Mouse (Mus musculus) urinary bladder, postnatal 25 days (tissue): ENCODE data around the gene Fam186b.
"Not testable (repeated sequence)": the region's sequence is repeated elsewhere in the genome, so short reads cannot be mapped to it uniquely, and the experiment has no call there.

Experiments used
- DNase-seq: peaks from one replicate; pipeline ENCODE4 v3.0.0; 2022; ENCODE audit warnings: low spot score

The Fam186b gene

GRCm38 (mm10) chr15:99259167-99259729 is 36.4 kb downstream of the Fam186b start:
- DNase-seq: no peak

DNA sequence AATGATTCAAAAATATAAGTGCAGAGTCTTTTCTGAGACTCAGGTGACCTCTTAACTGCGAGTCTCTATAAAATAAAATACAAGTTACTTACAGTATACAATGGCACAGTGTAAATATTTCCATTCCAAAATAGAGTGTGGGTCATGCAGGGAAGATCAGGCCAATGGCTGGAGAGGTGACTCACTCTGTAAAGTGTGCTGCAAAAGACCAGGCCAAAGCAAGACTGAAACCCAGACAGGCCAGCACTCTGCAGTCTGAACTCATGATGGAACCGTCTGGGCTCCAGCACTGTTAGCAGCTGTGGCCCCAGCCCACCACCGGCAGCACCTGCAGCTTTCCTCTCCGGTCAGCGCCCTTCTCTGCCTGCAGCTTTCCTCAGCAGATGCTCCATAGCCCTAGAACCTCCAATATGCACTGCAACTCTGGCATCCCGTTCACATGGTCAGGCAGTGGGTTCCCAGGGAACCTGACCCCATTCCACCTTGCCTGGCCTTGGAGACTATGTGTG is 40.4 kb downstream of the Fam186b start:
- DNase-seq: no peak

DNA sequence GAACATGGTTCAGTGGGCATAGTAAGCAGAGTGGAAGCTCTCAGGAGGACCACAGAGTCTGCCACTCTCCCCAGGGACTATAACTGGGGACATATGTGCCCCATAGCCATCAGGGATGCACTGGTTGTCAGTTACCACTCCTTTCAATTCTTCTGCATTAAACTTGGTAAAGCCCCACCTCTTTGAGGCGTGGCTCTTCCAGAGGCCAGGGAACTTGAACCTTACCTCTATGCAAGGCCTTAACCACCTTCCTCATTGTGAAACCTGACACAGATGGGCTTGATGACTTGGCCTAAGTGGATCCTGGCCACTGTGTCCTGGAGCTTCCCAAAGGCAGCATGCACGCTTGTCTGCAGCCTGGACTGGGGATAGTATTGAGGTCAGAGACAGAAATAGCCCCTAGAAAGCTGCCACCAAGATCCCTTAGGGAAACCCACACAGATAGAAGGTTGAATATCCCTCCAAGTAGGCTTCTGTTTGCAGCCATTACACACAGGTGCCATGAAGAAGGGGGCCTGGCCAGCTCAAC is 41.1 kb downstream of the Fam186b start:
- no peak for DNase-seq

DNA sequence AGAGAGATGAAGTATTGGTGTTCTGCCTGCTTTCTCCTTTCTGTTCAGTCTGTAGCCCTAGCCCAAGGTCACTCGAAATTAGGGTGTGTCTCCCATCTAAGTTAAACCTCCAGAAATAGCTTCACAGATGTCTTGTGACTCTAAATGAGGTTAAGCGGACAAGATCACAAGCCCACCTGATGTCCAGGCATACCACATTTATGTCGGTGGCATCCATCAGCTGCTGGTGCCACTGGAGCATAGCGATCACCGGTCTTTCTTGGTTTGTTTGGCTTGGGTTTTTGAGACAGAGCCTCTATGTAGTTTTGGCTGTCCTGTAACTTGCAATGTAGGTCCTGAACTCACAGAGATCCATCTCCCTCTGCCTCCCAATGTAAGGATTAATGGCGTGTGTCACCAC is 41.9 kb downstream of the Fam186b start:
- no peak for DNase-seq

GRCm38 (mm10) chr15:99253175-99253479 is 42.6 kb downstream of the Fam186b start:
- not testable (repeated sequence) for DNase-seq

- DNase-seq: no peak
These were observed 43.1 kb downstream of the Fam186b start for GRCm38 (mm10) chr15:99252381-99253174.

GRCm38 (mm10) chr15:99251626-99252380 is 43.9 kb downstream of the Fam186b start, which contains the start of gene Mcrs1:
TSS of gene Mcrs1 (minus strand) at chr15:99251961.
- DNase-seq: peak; percentile 94

DNA sequence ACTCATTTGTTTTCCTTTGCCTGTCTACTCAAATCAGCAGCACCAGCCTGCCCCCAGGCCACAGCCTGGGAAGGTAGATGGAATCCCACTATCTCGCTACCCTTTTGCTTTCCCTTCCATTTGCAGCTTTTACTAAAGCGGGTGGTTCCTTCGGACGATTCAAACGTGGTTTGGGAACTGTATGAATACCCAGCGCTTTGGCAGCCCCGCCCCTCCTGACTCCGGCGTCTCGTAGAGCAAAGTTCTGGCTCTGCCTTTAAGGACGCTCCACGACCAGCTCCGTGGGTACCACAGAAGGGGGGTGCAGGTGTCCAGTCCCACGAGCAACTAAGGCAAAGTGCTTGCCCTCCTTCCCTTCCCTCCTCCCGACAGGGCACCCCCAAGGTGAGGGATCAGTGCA is 44.6 kb downstream of the Fam186b start:
- DNase-seq: not testable (repeated sequence)

- DNase-seq: no peak
These were observed 45.8 kb downstream of the Fam186b start for GRCm38 (mm10) chr15:99249938-99250337.

GRCm38 (mm10) chr15:99248972-99249371 is 46.7 kb downstream of the Fam186b start:
- DNase-seq: no peak

GRCm38 (mm10) chr15:99246736-99247135 is 49.0 kb downstream of the Fam186b start:
- DNase-seq: not testable (repeated sequence)

DNA sequence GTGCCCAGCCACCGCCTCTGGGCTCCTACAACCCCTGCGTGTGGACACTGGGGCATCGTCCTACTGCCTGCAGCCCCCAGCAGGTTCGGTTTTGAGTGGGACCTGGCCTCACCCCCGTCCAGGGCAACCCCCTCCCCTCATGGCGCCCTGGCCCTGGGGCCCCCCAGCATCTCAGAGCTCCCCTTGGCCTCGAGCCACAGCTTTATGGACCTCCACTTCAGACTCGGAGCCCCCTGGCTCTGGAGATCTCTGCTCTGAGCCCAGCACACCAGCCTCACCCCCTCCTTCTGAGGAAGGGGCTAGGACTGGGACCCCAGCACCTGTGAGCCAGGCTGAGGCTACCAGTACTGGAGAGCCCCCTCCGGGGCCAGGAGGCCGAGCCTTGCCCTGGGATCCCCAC is 53.6 kb downstream of the Fam186b start:
- DNase-seq: no peak

GRCm38 (mm10) chr15:99241249-99241648 is 54.4 kb downstream of the Fam186b start:
- DNase-seq: no peak

DNA sequence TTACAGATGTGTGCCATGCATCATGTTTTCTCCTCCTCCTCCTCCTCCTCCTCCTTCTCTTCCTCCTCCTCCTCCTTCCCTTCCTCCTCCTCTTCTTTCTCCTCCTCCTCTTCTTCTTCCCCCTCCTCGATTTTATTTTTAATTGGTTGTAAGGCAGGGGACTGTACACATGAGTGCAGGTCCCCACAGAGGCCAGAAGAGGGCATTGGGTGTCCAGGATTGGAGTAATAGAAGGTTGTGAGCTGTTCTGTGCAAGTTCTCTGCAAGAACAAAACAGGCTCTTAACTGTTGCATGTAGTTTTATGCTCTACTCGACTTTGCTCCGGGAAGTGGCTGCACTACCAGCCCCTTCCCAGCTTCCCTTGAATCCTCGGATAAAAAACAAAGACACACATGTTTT is 55.6 kb downstream of the Fam186b start:
- DNase-seq: no peak

DNA sequence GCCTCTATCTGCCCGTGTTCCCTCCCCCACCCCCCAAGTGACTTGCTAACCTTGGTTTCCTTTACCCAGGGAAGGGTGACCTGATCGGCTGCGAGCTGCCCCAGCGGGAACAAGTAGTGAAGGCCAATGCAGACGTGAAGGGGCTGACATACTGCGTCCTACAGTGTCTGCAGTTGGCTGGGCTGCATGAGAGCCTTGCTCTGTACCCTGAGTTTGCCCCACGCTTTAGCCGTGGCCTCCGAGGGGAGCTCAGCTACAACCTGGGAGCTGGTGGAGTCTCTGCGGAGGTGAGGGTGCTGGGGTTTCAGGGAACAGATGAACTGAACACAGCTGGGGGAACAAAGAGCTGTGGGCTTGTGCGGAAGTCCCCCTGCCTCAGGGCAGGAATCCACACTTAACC is 57.7 kb downstream of the Fam186b start:
- no peak for DNase-seq

GRCm38 (mm10) chr15:99234326-99235010 is 61.2 kb downstream of the Fam186b start:
- no peak for DNase-seq

GRCm38 (mm10) chr15:99233719-99234118 is 62.0 kb downstream of the Fam186b start:
- DNase-seq: no peak

DNA sequence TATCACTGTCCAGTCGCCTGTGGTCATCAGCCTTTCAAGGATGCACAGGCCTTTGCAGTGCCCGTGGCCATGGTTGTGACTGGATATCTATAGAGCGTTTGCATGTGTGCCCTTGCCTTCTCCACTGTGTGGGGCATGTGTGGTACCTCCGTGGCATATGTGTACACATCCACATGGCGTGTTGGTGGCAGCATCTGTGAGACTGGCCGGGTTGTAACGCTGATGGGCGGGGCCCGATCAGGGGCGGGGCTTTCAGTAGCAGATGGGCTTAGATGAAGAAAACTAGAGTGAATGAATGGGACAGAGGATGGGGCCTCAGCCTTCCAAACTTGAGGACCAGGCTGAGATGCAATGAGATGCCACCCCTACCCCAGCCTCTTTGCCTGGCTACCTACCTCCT is 63.7 kb downstream of the Fam186b start:
- DNase-seq: no peak

GRCm38 (mm10) chr15:99226090-99226489 is 69.6 kb downstream of the Fam186b start:
- no peak for DNase-seq

GRCm38 (mm10) chr15:99225081-99225810 is 70.4 kb downstream of the Fam186b start:
- DNase-seq: no peak

DNA sequence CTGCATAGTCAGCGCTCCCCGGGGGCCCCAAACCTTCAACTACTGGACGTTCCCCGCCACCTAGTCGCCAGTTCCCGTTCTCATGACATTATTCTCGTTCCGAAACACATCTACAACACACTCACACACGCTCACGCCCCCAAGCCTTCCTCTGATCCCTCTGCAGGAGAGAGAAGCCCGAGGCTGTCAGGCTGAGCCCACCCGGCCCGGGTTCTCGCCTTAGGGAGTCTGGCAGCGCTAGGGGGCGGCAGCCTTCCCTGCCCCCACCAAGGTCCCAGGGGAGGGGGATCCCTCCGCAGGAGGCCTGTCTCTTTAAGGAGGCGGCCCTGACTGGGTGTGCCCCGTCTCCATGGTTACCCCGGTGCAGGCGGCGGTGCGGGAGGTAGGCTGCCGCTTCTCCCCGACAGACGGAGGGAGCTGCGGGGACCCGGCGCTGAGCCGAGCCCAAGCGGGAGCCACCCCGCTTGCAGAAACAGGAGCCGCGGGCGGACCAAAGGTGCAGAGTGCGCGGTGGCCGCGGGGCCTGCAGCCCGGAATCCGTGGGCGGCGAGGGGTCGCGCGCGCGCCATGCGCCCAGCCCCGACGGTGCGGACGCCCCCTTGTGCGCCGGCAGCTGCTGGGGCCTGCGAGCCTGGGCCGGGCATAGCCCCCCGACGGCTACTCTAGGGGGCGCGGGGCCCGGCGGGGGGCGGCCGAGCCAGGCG is 71.3 kb downstream of the Fam186b start, which contains the start of gene Kcnh3:
Gene Kcnh3 (plus strand): TSS at position 654 of the 704 bp plus-strand sequence.
- DNase-seq: peak; percentile 53
